Mouse (Mus musculus): ENCODE results near the gene Mical3. TPM values are rescaled to one million over a fixed set of nuclear protein-coding genes. Genes with fewer than 3 reads are reported as not detected.

Mical3 gene
- polyA plus RNA-seq, 1 experiment from 2014 or later = 11.1 TPM

DNA sequence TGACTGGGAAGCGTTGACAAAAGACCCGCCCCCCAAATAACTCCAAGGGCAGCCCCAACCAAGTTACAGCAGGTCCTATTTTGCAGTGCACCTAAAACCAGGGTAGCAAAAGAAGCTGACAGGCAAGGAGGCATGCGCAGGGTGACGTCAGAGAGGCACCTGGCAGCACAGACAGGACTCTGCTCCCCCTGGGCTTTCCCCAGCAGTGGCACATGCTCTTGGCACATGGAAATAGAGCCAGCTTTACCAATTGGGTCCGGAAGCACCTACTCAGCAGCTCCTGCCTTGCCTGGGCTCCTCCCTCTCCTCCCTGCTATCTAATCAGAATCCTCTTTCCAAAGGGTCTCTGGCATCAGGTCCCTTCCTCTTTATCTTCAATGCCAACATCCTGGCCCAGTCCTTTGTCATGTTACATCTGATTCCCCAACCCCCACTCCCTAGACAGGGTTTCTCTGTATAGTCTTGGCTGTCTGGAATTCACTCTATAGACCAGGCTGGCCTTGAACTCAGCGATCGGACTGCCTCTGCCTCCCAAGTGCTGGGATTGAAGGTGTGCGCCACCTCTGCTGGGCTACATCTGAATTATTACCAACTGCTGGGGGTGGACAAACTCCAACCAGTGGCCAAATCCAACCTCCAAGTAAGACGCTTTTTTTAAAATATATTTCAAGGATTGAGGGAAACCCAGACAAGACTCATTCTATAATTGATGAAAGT, 32.1 kb downstream of the Mical3 start:
- DNase-seq (ENCODE audit: low spot score) = no peak
- no peaks in the 10 kb centered on the region for H3K36me3 ChIP-seq (replicated peaks; ENCODE audit: control insufficient read depth, insufficient read depth, low read depth, low read length)
- no peak for ATAC-seq (replicated peaks; ENCODE audit: insufficient number of reproducible peaks, low FRiP score, low TSS enrichment, low read depth)
- H3K27me3 ChIP-seq (ENCODE audit: control insufficient read depth, insufficient read depth, low read length) = no peaks in the 10 kb centered on the region
- H3K27ac ChIP-seq (replicated peaks; ENCODE audit: low read depth, low read length) = no peak overlapping the region
- H3K4me2 ChIP-seq (ENCODE audit: low read depth, low read length) = no peak overlapping the region
- no peak overlapping the region for H3K4me3 ChIP-seq (ENCODE audit: low read depth, low read length)
- no peaks in the 10 kb centered on the region for H3K4me1 ChIP-seq (ENCODE audit: control insufficient read depth, insufficient read depth, low read length)
- no peaks in the 10 kb centered on the region for H3K9me3 ChIP-seq (replicated peaks; ENCODE audit: control insufficient read depth, low read length)
- no peak overlapping the region for H3K9ac ChIP-seq (replicated peaks; ENCODE audit: low read length)
- 80% methylated on average over 9 of the region's 9 CpGs for WGBS

DNA sequence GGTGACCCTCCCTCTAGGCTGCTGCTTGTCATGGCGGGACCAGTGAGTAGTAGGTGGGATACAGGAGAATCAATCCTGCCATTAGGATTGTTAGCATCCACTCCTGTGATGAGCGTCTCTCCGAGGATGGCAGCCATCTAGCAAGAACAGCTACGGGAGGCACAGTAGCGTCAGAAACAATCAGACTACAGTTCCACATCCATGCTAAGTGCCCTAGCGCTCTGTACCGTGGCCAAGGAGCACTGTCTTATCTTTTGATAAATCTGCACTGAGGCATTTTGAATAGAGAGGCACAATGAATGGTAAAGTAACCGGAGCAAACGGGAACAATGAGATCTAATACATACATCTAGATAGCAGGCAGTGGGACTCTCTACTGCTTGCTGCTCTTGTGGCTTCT, 32.7 kb downstream of the Mical3 start:
- H3K4me2 ChIP-seq (ENCODE audit: low read depth, low read length) = no peak overlapping the region
- H3K9me3 ChIP-seq (replicated peaks; ENCODE audit: control insufficient read depth, low read length) = no peaks in the 10 kb centered on the region
- H3K36me3 ChIP-seq (replicated peaks; ENCODE audit: control insufficient read depth, insufficient read depth, low read depth, low read length) = no peaks in the 10 kb centered on the region
- H3K4me3 ChIP-seq (ENCODE audit: low read depth, low read length) = no peak overlapping the region
- no peaks in the 10 kb centered on the region for H3K27me3 ChIP-seq (ENCODE audit: control insufficient read depth, insufficient read depth, low read length)
- no peak for ATAC-seq (replicated peaks; ENCODE audit: insufficient number of reproducible peaks, low FRiP score, low TSS enrichment, low read depth)
- no peak overlapping the region for H3K9ac ChIP-seq (replicated peaks; ENCODE audit: low read length)
- no peak for DNase-seq (ENCODE audit: low spot score)
- WGBS = 82% methylated on average over 9 of the region's 9 CpGs
- H3K27ac ChIP-seq (replicated peaks; ENCODE audit: low read depth, low read length) = no peak overlapping the region
- H3K4me1 ChIP-seq (ENCODE audit: control insufficient read depth, insufficient read depth, low read length) = no peaks in the 10 kb centered on the region

DNA sequence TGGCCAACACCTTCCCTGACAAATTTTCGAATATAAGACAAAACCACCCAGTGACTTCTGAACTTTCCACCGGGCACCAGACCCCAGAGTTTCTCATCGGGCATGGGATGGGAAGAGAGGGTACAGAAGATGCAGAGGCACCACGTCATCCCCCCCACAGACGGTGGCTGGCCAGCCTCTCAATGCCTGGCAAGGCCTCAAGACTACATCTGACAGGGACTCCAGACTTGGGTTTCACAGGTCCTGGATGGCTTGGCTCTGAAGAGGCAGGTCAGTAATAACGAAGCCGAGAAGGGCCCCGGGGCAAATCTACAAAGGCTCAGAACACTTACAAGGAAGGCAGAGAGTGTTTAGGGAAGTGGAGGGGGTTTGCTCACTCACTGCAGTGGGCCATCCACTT, 33.9 kb downstream of the Mical3 start:
- no peaks in the 10 kb centered on the region for H3K27me3 ChIP-seq (ENCODE audit: control insufficient read depth, insufficient read depth, low read length)
- no peak overlapping the region for H3K4me3 ChIP-seq (ENCODE audit: low read depth, low read length)
- 76% methylated on average over 8 of the region's 8 CpGs for WGBS
- no peak overlapping the region for H3K9ac ChIP-seq (replicated peaks; ENCODE audit: low read length)
- no peak overlapping the region for H3K4me2 ChIP-seq (ENCODE audit: low read depth, low read length)
- no peak overlapping the region for H3K27ac ChIP-seq (replicated peaks; ENCODE audit: low read depth, low read length)
- H3K4me1 ChIP-seq (ENCODE audit: control insufficient read depth, insufficient read depth, low read length) = no peaks in the 10 kb centered on the region
- ATAC-seq (replicated peaks; ENCODE audit: insufficient number of reproducible peaks, low FRiP score, low TSS enrichment, low read depth) (no peak), DNase-seq (ENCODE audit: low spot score) (no peak)
- H3K36me3 ChIP-seq (replicated peaks; ENCODE audit: control insufficient read depth, insufficient read depth, low read depth, low read length) = no peaks in the 10 kb centered on the region
- H3K9me3 ChIP-seq (replicated peaks; ENCODE audit: control insufficient read depth, low read length) = no peaks in the 10 kb centered on the region

DNA sequence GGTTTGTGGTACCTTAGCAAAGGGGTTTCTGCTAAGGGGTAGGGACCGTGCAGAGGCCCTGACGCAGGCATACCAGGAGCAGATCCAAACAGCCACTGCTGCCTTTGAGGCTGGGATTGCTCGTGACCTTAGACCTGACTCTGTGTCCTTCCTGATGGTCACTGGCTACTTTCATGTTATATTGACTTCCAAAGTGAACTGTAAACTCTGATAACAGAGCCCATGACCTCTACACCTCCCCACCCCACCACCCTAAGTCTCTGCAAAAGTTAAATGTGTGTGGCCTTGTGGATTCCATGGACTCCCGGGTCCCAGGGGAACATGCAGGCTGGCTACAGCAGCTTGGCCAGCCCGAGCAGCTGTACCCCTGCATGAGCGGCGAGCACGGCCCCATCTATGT, 34.4 kb downstream of the Mical3 start:
- no peak for ATAC-seq (replicated peaks; ENCODE audit: insufficient number of reproducible peaks, low FRiP score, low TSS enrichment, low read depth)

DNA sequence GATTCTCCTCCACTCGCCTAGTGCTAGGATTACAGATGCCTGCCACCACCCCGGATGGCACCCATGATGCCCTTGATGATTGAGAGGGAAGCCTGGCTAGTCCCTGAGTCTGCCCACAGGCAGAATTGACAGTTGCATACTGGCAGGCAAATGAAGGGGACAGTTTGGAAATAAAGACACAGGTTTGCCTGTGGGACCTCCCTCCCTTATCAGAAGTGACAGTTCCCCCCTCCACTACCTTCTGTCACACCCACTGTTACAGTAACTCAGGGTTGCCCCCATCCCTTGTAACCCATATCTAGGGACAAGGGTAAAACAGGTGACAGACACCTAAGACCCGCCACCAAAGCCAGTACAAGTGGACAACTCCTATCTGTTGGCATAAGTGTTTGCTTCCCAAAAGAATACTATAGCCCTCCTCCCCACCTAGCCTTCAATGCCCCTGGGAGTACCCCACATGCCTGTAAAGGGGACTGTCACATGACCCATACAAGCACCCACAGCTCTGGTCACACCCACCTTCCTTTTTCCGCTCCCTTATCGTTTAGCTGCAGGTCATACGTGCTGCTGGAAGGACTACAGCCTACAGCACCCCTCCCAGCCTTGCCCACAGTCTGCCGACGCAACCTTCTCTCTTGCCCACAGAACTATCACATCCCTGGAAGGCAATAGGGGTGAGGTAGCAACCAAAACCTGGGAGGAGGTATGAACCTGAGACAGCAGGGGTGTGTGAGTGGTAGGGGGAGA, 37.0 kb downstream of the Mical3 start:
- Histone ChIP-seq H3K27ac (replicated peaks; ENCODE audit: low read depth, low read length) (no peak overlapping the region), H3K4me2 (ENCODE audit: low read depth, low read length) (no peak overlapping the region), H3K27me3 (ENCODE audit: control insufficient read depth, insufficient read depth, low read length) (no peaks in the 10 kb centered on the region), H3K4me3 (ENCODE audit: low read depth, low read length) (no peak overlapping the region), H3K9ac (replicated peaks; ENCODE audit: low read length) (no peak overlapping the region), H3K9me3 (replicated peaks; ENCODE audit: control insufficient read depth, low read length) (no peaks in the 10 kb centered on the region), H3K36me3 (replicated peaks; ENCODE audit: control insufficient read depth, insufficient read depth, low read depth, low read length) (no peaks in the 10 kb centered on the region), H3K4me1 (ENCODE audit: control insufficient read depth, insufficient read depth, low read length) (no peaks in the 10 kb centered on the region)
- WGBS = 89% methylated on average over 8 of the region's 8 CpGs
- DNase-seq (ENCODE audit: low spot score) (no peak), ATAC-seq (replicated peaks; ENCODE audit: insufficient number of reproducible peaks, low FRiP score, low TSS enrichment, low read depth) (no peak)

More for the DNA sequence above, 34.4 kb downstream of the Mical3 start:
- no peak overlapping the region for H3K9ac ChIP-seq (replicated peaks; ENCODE audit: low read length)
- no peak overlapping the region for H3K4me3 ChIP-seq (ENCODE audit: low read depth, low read length)
- no peaks in the 10 kb centered on the region for H3K36me3 ChIP-seq (replicated peaks; ENCODE audit: control insufficient read depth, insufficient read depth, low read depth, low read length)
- no peak for DNase-seq (ENCODE audit: low spot score)
- WGBS = 85% methylated on average over 8 of the region's 8 CpGs
- no peaks in the 10 kb centered on the region for H3K4me1 ChIP-seq (ENCODE audit: control insufficient read depth, insufficient read depth, low read length)
- no peaks in the 10 kb centered on the region for H3K27me3 ChIP-seq (ENCODE audit: control insufficient read depth, insufficient read depth, low read length)
- no peak overlapping the region for H3K27ac ChIP-seq (replicated peaks; ENCODE audit: low read depth, low read length)
- no peaks in the 10 kb centered on the region for H3K9me3 ChIP-seq (replicated peaks; ENCODE audit: control insufficient read depth, low read length)
- no peak overlapping the region for H3K4me2 ChIP-seq (ENCODE audit: low read depth, low read length)

DNA sequence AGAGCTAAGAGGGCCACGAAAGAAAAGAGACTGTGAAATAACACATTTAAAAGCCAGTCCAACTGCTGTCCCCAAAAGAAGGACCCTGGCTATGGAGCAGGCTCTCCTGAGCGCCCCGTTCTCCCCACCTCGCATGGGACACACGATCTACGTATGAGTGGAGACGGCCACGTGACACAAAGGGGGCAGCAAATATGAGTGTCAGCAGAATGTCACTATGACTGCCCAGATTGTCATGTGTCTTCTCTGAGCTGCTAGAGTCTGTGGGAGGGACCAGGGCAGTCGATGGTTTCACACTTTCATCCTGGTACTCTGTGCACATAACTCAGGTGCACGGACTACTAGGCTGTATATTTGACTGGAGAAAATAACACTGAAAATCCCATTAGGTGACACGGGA, 40.0 kb downstream of the Mical3 start:
- peaks cover 7% of the 10 kb centered on the region; the same call in 1 of the 2 replicates for H3K4me1 ChIP-seq (ENCODE audit: control insufficient read depth, insufficient read depth, low read length)
- ATAC-seq (replicated peaks; ENCODE audit: insufficient number of reproducible peaks, low FRiP score, low TSS enrichment, low read depth) = no peak
- no peaks in the 10 kb centered on the region for H3K27me3 ChIP-seq (ENCODE audit: control insufficient read depth, insufficient read depth, low read length)
- no peak overlapping the region for H3K9ac ChIP-seq (replicated peaks; ENCODE audit: low read length)
- H3K4me2 ChIP-seq (ENCODE audit: low read depth, low read length) = no peak overlapping the region
- H3K27ac ChIP-seq (replicated peaks; ENCODE audit: low read depth, low read length) = no peak overlapping the region
- no peaks in the 10 kb centered on the region for H3K9me3 ChIP-seq (replicated peaks; ENCODE audit: control insufficient read depth, low read length)
- DNase-seq (ENCODE audit: low spot score) = no peak
- no peak overlapping the region for H3K4me3 ChIP-seq (ENCODE audit: low read depth, low read length)
- H3K36me3 ChIP-seq (replicated peaks; ENCODE audit: control insufficient read depth, insufficient read depth, low read depth, low read length) = no peaks in the 10 kb centered on the region
- WGBS = 95% methylated on average over 11 of the region's 11 CpGs

DNA sequence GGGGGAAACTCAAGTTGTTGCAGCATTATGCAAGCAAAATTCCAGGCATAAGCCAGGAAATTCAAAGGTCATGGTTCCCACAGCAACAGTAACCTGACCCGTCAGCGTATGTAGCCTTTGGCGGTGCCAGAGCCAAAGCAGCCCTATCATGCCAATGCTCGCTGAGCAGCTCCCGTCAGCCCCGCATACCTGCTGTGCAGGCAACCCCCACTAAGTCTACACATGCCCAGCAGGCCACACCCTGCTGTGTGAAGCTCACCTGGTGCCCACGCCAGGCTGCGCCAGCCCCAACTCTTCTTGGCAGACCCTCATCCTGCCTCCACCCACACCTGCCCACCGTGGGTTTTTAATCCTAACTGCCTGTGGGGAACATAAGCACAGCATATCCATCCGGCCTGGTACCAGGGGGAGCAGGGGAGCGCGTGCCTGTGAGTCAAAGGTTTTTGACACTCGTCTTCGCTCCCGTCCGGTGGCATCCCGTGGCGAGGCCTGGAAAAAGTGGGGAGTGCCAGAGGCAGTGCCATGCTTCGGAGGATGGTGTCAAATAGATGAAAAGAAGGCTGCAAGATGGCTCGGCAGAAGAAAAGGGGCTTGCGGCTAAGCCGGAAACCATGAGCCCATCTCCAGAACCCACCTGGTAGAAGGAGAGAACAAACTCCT, 43.1 kb downstream of the Mical3 start:
- H3K27ac ChIP-seq (replicated peaks; ENCODE audit: low read depth, low read length) = no peak overlapping the region
- ATAC-seq (replicated peaks; ENCODE audit: insufficient number of reproducible peaks, low FRiP score, low TSS enrichment, low read depth) (peak; percentile 70), DNase-seq (ENCODE audit: low spot score) (peak; percentile 81)
- H3K27me3 ChIP-seq (ENCODE audit: control insufficient read depth, insufficient read depth, low read length) = no peaks in the 10 kb centered on the region
- no peak overlapping the region for H3K9ac ChIP-seq (replicated peaks; ENCODE audit: low read length)
- peaks cover 7% of the 10 kb centered on the region; the same call in 1 of the 2 replicates for H3K4me1 ChIP-seq (ENCODE audit: control insufficient read depth, insufficient read depth, low read length)
- H3K4me3 ChIP-seq (ENCODE audit: low read depth, low read length) = no peak overlapping the region
- H3K9me3 ChIP-seq (replicated peaks; ENCODE audit: control insufficient read depth, low read length) = no peaks in the 10 kb centered on the region
- H3K4me2 ChIP-seq (ENCODE audit: low read depth, low read length) = no peak overlapping the region
- H3K36me3 ChIP-seq (replicated peaks; ENCODE audit: control insufficient read depth, insufficient read depth, low read depth, low read length) = no peaks in the 10 kb centered on the region
- WGBS = 63% methylated on average over 22 of the region's 22 CpGs

DNA sequence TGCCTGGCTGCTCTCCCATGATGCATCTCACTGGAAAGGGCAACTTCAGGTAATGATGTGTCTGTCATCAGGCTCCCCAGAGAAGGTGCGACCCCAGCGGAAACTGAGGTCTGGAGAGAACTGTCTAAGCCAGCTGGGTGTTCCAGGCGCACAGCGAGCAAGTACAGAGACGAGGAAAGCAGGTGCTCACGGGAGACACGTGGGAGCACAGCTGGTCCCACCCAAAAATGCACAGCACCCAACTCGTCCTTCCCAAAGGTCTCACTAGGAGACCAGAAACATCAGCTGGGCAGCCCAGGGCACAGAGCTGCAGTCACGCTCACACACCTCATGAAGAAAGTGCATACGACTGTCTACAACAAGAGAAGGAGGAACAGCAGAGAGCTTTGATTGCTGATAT, 43.7 kb downstream of the Mical3 start:
- Histone ChIP-seq H3K4me1 (ENCODE audit: control insufficient read depth, insufficient read depth, low read length) (peaks cover 7% of the 10 kb centered on the region; the same call in 1 of the 2 replicates), H3K9me3 (replicated peaks; ENCODE audit: control insufficient read depth, low read length) (no peaks in the 10 kb centered on the region), H3K9ac (replicated peaks; ENCODE audit: low read length) (no peak overlapping the region), H3K27ac (replicated peaks; ENCODE audit: low read depth, low read length) (0 out of 2 replicates have a peak overlapping the region, but pooled peaks have one; percentile 6), H3K4me3 (ENCODE audit: low read depth, low read length) (no peak overlapping the region), H3K4me2 (ENCODE audit: low read depth, low read length) (no peak overlapping the region), H3K27me3 (ENCODE audit: control insufficient read depth, insufficient read depth, low read length) (no peaks in the 10 kb centered on the region), H3K36me3 (replicated peaks; ENCODE audit: control insufficient read depth, insufficient read depth, low read depth, low read length) (no peaks in the 10 kb centered on the region)
- DNase-seq (ENCODE audit: low spot score) = no peak
- no peak for ATAC-seq (replicated peaks; ENCODE audit: insufficient number of reproducible peaks, low FRiP score, low TSS enrichment, low read depth)
- 62% methylated on average over 10 of the region's 10 CpGs for WGBS
